ENCODE assay signal across 7 mouse cellular contexts in the genomic region with DNA sequence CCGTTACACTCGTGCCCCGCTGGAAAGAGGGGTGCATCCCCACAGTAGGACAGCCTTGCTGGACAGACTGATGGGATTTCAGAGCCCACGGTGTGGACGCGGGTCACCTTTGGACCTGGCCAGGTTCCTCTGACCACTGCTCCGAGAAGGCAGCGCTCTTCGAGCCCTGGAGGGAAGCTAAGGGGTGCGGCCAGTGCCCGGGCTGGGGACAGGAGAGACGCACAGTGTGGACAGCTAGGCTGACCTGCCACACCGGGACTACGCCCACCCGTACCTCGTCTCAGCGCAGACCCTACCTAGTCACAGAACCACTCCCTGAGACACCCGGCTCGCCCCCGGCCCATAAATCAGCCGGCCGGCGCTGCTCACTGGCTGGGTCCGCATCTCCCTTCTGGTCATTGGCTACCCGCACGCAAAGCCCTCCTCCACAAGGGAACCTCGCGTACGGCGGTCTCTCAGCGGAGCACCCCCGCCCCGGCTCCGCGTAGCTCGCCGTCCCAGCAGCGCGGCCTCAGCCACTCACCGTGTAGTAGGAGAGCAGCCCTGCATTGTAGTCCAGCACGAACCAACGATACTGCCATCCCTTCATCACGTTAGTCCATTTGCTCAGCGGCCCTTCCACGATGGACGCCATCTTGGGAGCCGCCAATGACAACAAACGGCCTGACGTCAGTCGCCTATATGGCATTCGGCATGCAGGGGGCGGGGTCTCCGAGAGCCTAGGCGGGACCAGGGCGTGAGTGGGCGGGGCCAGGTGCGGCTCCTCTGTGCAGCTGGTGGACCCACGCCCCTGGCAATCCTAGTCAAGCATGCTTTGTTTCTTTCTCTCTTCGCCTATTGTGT. TPM values are rescaled to one million over a fixed set of nuclear protein-coding genes. Genes with fewer than 3 reads are reported as not detected.
DNase-seq lines count a peak whose midpoint lies in the region; ATAC-seq lines count a peak whose summit lies in the region.

A gene (minus strand): TSS at position 691 of the 843 bp plus-strand sequence.

- H3K4me1 ChIP-seq in intestine, embryonic 16.5 days (ENCODE audit: control insufficient read depth, insufficient read depth, low read length) = peaks cover 5% of the 10 kb centered on the region; the same call in 1 of the 2 replicates
- H3K4me1 ChIP-seq in midbrain, embryonic 11.5 days (ENCODE audit: control insufficient read depth, insufficient read depth, low read length) = peaks cover 9% of the 10 kb centered on the region

- peak within 1 kb of the TSS; percentile 61 for H3K4me2 ChIP-seq in intestine, embryonic 16.5 days (ENCODE audit: low read depth, low read length)
- peak within 1 kb of the TSS; percentile 98 for H3K4me2 ChIP-seq in midbrain, embryonic 11.5 days

- DNase-seq in adrenal gland, adult 8-10 months = peak; percentile 96
- DNase-seq in embryo, embryonic 9.5 days (ENCODE audit: extremely low spot score) = peak; percentile 100
- DNase-seq in gastrocnemius, postnatal 4 days (ENCODE audit: low spot score in 2 of 2) = peak; percentile 96 to 99
- peak; percentile 97 for DNase-seq in left cerebral cortex, postnatal 36 days (ENCODE audit: low spot score in 2 of 2)
- peak; percentile 100 for DNase-seq in midbrain, embryonic 11.5 days (ENCODE audit: low spot score, missing footprints)
- peak; percentile 93 for DNase-seq in skeletal muscle tissue, adult 2 months (ENCODE audit: low read depth, low spot score)

- no peaks in the 10 kb centered on the region for H3K9me3 ChIP-seq in intestine, embryonic 16.5 days (ENCODE audit: control insufficient read depth, low read length)
- H3K9me3 ChIP-seq in midbrain, embryonic 11.5 days (ENCODE audit: control insufficient read depth, low read length) = no peaks in the 10 kb centered on the region

- ATAC-seq in intestine, embryonic 16.5 days = peak; percentile 99
- peak; percentile 99 for ATAC-seq in midbrain, embryonic 11.5 days (ENCODE audit: low FRiP score)

- H3K27ac ChIP-seq in intestine, embryonic 16.5 days (ENCODE audit: low read length) = peak within 1 kb of the TSS; percentile 95
- peak within 1 kb of the TSS; percentile 83 for H3K27ac ChIP-seq in midbrain, embryonic 11.5 days (ENCODE audit: low read depth, low read length)

- intact Hi-C loops in left cerebral cortex, postnatal 36 days (cut with DNase I) = no loop called here

- H3K27me3 ChIP-seq in intestine, embryonic 16.5 days (replicated peaks; ENCODE audit: control insufficient read depth, insufficient read depth, low read length) = no peaks in the 10 kb centered on the region
- no peaks in the 10 kb centered on the region for H3K27me3 ChIP-seq in midbrain, embryonic 11.5 days (ENCODE audit: control insufficient read depth, insufficient read depth, low read length)

- H3K36me3 ChIP-seq in intestine, embryonic 16.5 days (ENCODE audit: control insufficient read depth, insufficient read depth, low read length) = no peaks in the 10 kb centered on the region
- no peaks in the 10 kb centered on the region for H3K36me3 ChIP-seq in midbrain, embryonic 11.5 days (ENCODE audit: control insufficient read depth, insufficient read depth, low read length)

- H3K4me3 ChIP-seq in intestine, embryonic 16.5 days (ENCODE audit: low read length) = peak within 1 kb of the TSS; percentile 85
- H3K4me3 ChIP-seq in midbrain, embryonic 11.5 days (ENCODE audit: low read depth, low read length) = peak within 1 kb of the TSS; percentile 83

- H3K9ac ChIP-seq in intestine, embryonic 16.5 days (ENCODE audit: low read depth, low read length) = peak within 1 kb of the TSS; percentile 79
- H3K9ac ChIP-seq in midbrain, embryonic 11.5 days (ENCODE audit: low read length) = peak within 1 kb of the TSS; percentile 71

- WGBS in intestine, embryonic 16.5 days = under 1% methylated on average over 59 of the region's 59 CpGs
- under 1% methylated on average over 59 of the region's 59 CpGs for WGBS in midbrain, embryonic 11.5 days

RNA-seq across cellular contexts. Expression of the gene that starts here (rescaled TPM):
- total RNA-seq in adrenal gland, adult 8-10 months (2022) = 100 to 1,000 TPM; 123 to 159 (median 148) TPM
- 10 to 100 TPM; 77.0 to 98.7 TPM for total RNA-seq in gastrocnemius, postnatal 4 days (2021)
- polyA plus RNA-seq in intestine, embryonic 16.5 days (2015; fragmentation: Nextera tagmentation; extraction: Ambion mirVana) = 50.4 and 53.5 TPM in 2 replicates
- 10 to 100 TPM; 54.6 to 62.8 TPM for total RNA-seq in left cerebral cortex, postnatal 36 days (2021)
- 75.8 and 78.8 TPM in 2 replicates for polyA plus RNA-seq in midbrain, embryonic 11.5 days (2014; fragmentation: Nextera tagmentation; extraction: Ambion mirVana)

Comparison
In these comparisons a context has a peak if more than half of its experiments do, and no peak if none do; other contexts are left out.
1. Peak in every context shown above with its lines: DNase-seq, ATAC-seq, H3K4me3 ChIP-seq and H3K27ac ChIP-seq.